Mouse (Mus musculus) liver, embryonic 12.5 days (tissue): ENCODE measurements around the gene Mllt10. TPM values are rescaled to one million over a fixed set of nuclear protein-coding genes. Genes with fewer than 3 reads are reported as not detected.

Experiments
- ATAC-seq: fragments of 200-750 bp; cut with Nextera tagmentation; 2 replicates; pipeline ENCODE4 v1.8.0; 2017; ENCODE audit warnings: moderate number of reproducible peaks, mild to moderate bottlenecking, moderate library complexity
- H3K27ac ChIP-seq: fragments of 300-500 bp; sonication (generic); 2 replicates; pipeline ENCODE4 v1.5.1; 2016; ENCODE audit warnings: mild to moderate bottlenecking
- H3K27me3 ChIP-seq: fragments of 300-500 bp; sonication (generic); replicated peaks from 2 replicates; pipeline ENCODE4 v1.6.1; 2016; ENCODE audit warnings: mild to moderate bottlenecking, moderate library complexity
- H3K36me3 ChIP-seq: fragments of 300-500 bp; sonication (generic); 2 replicates; pipeline ENCODE4 v1.6.1; 2016; ENCODE audit warnings: mild to moderate bottlenecking, moderate library complexity
- H3K4me1 ChIP-seq: fragments of 300-500 bp; sonication (generic); 2 replicates; pipeline ENCODE4 v1.6.1; 2016
- H3K4me2 ChIP-seq: fragments of 300-500 bp; sonication (generic); 2 replicates; pipeline ENCODE4 v1.6.1; 2016; ENCODE audit warnings: mild to moderate bottlenecking, moderate library complexity
- H3K4me3 ChIP-seq: fragments of 300-500 bp; sonication (generic); 2 replicates; pipeline ENCODE4 v1.5.1; 2016; ENCODE audit warnings: mild to moderate bottlenecking, moderate library complexity
- H3K9ac ChIP-seq: fragments of 300-500 bp; sonication (generic); 2 replicates; pipeline ENCODE4 v1.6.1; 2016; ENCODE audit warnings: mild to moderate bottlenecking, moderate library complexity
- H3K9me3 ChIP-seq: fragments of 300-500 bp; sonication (generic); replicated peaks from 2 replicates; pipeline ENCODE4 v1.6.1; 2016; ENCODE audit warnings: mild to moderate bottlenecking, moderate library complexity
- WGBS: fragments of 180-500 bp; shearing (Covaris S2); methylation state at CpG from one replicate; pipeline ENCODE4 v1.1.7; 2016; ENCODE audit not compliant: insufficient replicate concordance; 5-methylcytosine and 5-hydroxymethylcytosine counted together
- polyA plus RNA-seq: library from polyadenylated mRNA; unstranded; fragments of >200 nt; fragmentation: Nextera tagmentation; extraction: Ambion mirVana; gene quantifications from 2 replicates; pipeline ENCODE4 v1.2.1, GENCODE M21; 2016

The Mllt10 gene
- polyA plus RNA-seq, 1 experiment from 2014 or later = 39.2 TPM

DNA sequence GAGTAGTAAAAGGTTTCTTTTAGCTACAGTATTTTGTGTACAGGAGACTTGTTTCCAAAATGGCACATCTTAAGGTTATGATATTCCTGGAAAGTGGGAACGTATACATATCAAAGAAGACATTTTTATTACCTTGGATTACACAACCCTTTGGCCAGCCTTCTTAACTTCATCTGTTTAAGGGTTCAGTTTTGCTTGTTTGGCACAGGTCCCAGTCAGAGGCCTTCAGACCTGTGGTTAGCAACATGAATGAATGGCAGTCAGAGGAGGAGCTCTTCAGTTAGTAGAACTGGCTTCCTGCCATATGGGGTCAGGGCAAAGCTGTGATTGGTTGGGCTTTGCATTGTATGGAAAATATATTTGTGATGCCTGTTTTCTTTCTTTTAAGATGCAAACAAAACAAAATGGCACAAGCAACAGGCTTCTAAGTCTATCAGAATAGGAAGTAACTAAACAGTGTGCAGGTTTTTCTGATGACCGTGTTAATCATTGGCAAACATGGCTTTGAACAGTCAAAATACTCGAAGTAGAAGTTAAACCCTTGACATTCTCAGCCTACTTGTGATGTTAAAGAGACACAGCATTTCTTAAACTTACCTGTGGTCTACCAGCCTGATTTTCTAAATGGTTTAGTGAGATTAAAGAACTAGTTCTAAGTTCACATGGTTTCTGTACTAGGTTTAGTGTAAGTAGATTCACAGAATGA lies 140.8 kb downstream of the Mllt10 start:
- Histone ChIP-seq H3K27me3 (no peaks in the 10 kb centered on the region), H3K4me1 (no peaks in the 10 kb centered on the region), H3K4me2 (no peak overlapping the region), H3K4me3 (no peak overlapping the region), H3K36me3 (peaks cover 78% of the 10 kb centered on the region), H3K9ac (no peak overlapping the region), H3K9me3 (no peaks in the 10 kb centered on the region), H3K27ac (no peak overlapping the region)
- 80% methylated on average over 3 of the region's 3 CpGs for WGBS
- ATAC-seq = no peak

DNA sequence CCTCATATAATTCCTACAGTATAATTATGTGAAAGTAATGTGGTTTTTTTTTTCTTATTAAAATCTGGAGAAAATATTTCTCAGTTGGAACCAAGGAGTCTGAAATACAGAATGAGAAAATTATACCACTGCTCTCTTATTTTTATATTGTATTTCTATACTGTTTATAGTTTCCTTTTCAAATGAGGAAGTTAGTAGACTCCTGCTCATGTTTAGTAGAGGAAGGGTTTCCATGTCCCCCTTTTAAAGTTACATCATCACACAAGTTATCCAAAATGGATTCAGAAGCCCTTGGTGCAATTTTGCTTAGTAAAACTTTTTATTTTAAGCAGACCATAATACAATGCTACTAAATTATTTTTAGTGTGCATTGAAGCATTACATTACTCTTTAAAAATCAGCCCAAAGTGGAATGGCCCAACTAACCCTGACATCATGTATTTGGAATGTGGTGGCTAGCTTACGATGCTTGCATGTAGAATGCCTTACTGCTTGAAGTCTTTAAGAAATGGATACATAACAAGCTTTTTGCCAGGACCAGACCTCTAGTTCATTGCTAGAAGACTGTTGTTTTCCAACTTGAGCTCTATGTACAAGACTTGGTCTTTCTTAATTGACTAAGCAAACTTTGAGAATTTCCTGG lies 146.9 kb downstream of the Mllt10 start:
- Histone ChIP-seq H3K27ac (no peak overlapping the region), H3K4me2 (no peak overlapping the region), H3K9ac (no peak overlapping the region), H3K4me1 (no peaks in the 10 kb centered on the region), H3K36me3 (peaks cover 94% of the 10 kb centered on the region), H3K27me3 (no peaks in the 10 kb centered on the region), H3K9me3 (no peaks in the 10 kb centered on the region), H3K4me3 (no peak overlapping the region)
- WGBS = 92% methylated on average over 1 of the region's 1 CpGs
- no peak for ATAC-seq

DNA sequence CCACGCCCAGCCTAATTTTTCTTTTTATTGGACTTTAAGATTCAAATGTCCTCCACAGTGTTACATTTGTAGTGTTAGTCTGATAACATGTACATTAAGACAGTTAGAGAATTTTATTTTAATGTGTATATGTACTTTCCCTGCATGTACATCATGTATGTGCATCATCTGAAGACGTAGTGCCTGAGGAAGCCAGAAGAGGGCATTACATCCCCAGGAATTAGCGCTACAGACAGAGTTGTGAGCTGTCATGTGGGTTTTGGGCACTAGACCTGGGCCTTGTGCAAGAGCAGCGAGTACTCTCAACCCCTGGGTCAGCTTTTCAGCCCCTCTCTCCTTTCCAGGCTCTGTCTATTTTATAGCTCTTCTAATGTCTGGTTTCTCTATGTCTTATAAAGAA lies 147.9 kb downstream of the Mllt10 start:
- H3K9ac ChIP-seq = no peak overlapping the region
- no peaks in the 10 kb centered on the region for H3K27me3 ChIP-seq
- no peaks in the 10 kb centered on the region for H3K9me3 ChIP-seq
- 88% methylated on average over 4 of the region's 4 CpGs for WGBS
- H3K4me3 ChIP-seq = no peak overlapping the region
- no peak for ATAC-seq
- peaks cover 94% of the 10 kb centered on the region for H3K36me3 ChIP-seq
- H3K4me2 ChIP-seq = no peak overlapping the region
- H3K4me1 ChIP-seq = no peaks in the 10 kb centered on the region
- no peak overlapping the region for H3K27ac ChIP-seq

DNA sequence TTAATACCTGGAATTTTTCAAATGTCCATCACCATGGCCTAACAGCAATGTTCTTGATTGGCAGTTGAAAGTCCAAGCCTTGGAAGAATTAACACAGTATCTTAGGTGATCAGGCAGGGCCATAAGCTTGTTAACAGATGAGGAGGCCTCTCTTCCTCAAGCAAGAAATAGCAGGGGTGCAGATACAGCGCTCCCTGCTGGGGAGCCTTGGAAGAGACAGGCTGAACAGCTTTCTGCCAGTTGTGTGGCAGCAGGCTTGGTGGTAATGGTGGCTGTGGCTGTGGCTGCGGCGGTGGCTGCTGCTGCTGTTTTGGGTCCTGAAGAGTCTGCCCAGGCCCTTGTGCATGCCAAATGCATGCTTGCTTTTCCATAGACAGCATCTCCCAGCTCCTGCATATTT lies 150.1 kb downstream of the Mllt10 start:
- no peak overlapping the region for H3K4me2 ChIP-seq
- 70% methylated on average over 3 of the region's 3 CpGs for WGBS
- no peak overlapping the region for H3K4me3 ChIP-seq
- H3K27me3 ChIP-seq = no peaks in the 10 kb centered on the region
- peaks cover 95% of the 10 kb centered on the region for H3K36me3 ChIP-seq
- H3K4me1 ChIP-seq = no peaks in the 10 kb centered on the region
- no peak overlapping the region for H3K27ac ChIP-seq
- no peak for ATAC-seq
- no peak overlapping the region for H3K9ac ChIP-seq
- no peaks in the 10 kb centered on the region for H3K9me3 ChIP-seq

DNA sequence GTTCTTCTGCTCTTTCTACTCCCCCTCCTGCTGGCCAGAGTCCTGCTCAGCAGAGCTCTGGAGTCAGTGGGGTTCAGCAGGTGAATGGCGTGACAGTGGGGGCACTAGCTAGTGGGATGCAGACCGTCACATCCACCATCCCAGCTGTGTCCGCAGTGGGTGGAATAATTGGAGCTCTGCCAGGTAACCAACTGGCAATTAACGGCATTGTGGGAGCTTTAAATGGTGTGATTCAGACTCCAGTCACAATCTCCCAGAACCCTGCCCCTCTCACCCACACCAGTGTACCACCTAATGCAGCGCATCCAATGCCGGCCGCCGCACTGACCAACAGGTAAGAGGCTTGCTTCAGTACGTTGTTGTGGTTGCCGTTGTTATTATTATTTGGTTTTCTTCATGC lies 151.8 kb downstream of the Mllt10 start:
- no peaks in the 10 kb centered on the region for H3K27me3 ChIP-seq
- H3K9me3 ChIP-seq = no peaks in the 10 kb centered on the region
- 94% methylated on average over 10 of the region's 10 CpGs for WGBS
- no peak for ATAC-seq
- no peak overlapping the region for H3K27ac ChIP-seq
- H3K4me1 ChIP-seq = no peaks in the 10 kb centered on the region
- peaks cover 94% of the 10 kb centered on the region for H3K36me3 ChIP-seq
- no peak overlapping the region for H3K4me2 ChIP-seq
- no peak overlapping the region for H3K4me3 ChIP-seq
- H3K9ac ChIP-seq = no peak overlapping the region

DNA sequence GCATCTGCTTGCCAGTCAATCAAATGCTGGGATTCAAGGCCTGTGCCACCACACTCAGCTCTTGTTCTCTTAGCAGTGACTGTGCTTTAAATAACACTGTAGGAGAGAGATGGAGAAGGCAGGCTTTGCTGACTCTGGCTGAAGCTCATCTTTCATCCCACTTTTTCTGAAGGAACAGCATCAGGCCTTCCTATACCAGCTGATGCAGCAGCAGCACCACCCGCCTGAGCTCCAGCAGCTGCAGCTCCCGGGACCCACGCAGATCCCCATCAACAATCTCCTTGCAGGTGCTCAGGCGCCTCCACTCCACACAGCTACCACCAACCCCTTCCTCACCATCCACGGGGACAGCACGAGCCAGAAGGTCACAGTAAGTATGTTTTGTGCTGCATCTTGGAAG lies 153.5 kb downstream of the Mllt10 start:
- H3K27ac ChIP-seq = no peak overlapping the region
- peaks cover 91% of the 10 kb centered on the region for H3K36me3 ChIP-seq

DNA sequence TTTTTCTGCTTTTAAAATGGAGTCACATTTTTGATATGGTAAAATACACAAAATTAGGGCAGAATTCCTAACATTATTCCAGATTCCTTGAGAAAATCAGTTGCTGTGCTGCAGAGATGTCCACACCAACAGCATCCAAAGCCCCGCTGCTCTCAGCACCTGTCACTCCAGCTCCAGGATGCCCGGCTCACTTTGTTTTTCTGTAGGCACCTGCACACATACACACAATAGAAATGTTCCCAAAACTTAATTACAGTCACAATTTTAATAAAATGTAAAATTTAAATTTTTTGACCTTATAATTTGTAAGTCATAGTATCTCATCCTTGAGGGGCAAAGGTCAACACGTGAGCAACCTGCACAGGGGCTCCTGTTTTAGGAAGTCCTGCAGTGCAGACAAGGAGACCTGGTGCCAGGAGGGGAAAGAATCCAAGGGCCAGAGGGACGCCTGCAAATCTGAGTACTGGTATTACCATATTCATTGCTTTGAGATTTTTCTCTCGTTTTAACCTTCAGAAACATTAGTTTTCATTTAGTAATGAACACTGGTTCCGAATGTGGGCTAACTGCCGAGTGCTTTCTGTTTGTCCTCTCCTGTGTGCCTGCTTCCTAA lies 154.3 kb downstream of the Mllt10 start:
- Histone ChIP-seq H3K27ac (no peak overlapping the region), H3K4me2 (no peak overlapping the region), H3K9ac (no peak overlapping the region), H3K27me3 (no peaks in the 10 kb centered on the region), H3K36me3 (peaks cover 91% of the 10 kb centered on the region), H3K4me3 (no peak overlapping the region), H3K4me1 (no peaks in the 10 kb centered on the region), H3K9me3 (no peaks in the 10 kb centered on the region)
- ATAC-seq = no peak
- 86% methylated on average over 7 of the region's 7 CpGs for whole genome bisulfite sequencing

More for the DNA sequence above, 153.5 kb downstream of the Mllt10 start:
- no peaks in the 10 kb centered on the region for H3K27me3 ChIP-seq
- no peak overlapping the region for H3K9ac ChIP-seq
- no peak for ATAC-seq
- H3K4me2 ChIP-seq = no peak overlapping the region
- no peaks in the 10 kb centered on the region for H3K4me1 ChIP-seq
- 85% methylated on average over 6 of the region's 6 CpGs for WGBS
- no peaks in the 10 kb centered on the region for H3K9me3 ChIP-seq
- no peak overlapping the region for H3K4me3 ChIP-seq

DNA sequence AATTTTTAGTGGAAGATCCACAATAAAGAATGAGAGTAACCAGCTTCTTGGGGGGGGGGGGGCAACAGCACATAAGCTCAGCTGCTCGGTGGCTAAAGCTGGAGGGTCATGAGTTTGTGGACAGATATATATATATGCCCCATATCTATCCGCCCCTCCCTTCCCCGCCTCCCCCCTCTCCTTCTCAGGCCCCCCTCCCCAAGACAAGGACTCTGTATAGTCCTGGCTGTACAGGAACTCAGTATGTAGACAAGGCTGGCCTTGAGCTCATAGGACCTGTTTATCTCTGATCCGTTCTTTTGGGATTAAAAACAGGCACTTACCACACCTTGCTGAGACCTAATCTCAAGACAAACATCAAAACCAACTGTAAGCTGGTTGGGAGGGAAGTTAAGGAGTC lies 154.9 kb downstream of the Mllt10 start:
- Histone ChIP-seq H3K27me3 (no peaks in the 10 kb centered on the region), H3K36me3 (peaks cover 91% of the 10 kb centered on the region), H3K4me2 (no peak overlapping the region), H3K4me3 (no peak overlapping the region), H3K9me3 (no peaks in the 10 kb centered on the region), H3K4me1 (no peaks in the 10 kb centered on the region), H3K9ac (no peak overlapping the region), H3K27ac (no peak overlapping the region)
- WGBS = 85% methylated on average over 4 of the region's 4 CpGs
- no peak for ATAC-seq

DNA sequence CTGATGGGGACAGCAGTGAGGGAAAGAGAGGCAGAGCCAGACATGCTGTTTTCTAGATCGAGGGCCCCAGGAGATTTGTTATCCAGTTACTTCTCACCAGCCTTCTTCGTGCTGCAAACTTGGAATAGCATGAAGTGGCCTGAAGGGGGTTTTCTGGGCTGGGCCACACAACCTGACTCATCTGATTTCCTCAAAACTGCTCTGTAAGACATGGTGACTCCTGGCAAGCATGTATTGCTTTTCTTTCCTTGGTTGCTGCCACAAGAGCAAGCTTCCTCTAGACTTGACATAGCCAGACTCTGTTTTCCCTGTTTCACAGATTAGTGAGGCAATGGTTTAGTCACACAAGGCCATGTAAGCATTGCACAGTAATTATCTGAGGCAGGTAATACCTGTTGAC lies 159.0 kb downstream of the Mllt10 start:
- no peak overlapping the region for H3K27ac ChIP-seq
- H3K9me3 ChIP-seq = no peaks in the 10 kb centered on the region
- H3K36me3 ChIP-seq = peaks cover 91% of the 10 kb centered on the region
- no peaks in the 10 kb centered on the region for H3K4me1 ChIP-seq
- WGBS = 73% methylated on average over 2 of the region's 2 CpGs
- no peak overlapping the region for H3K4me2 ChIP-seq
- no peaks in the 10 kb centered on the region for H3K27me3 ChIP-seq
- H3K4me3 ChIP-seq = no peak overlapping the region
- ATAC-seq = no peak
- no peak overlapping the region for H3K9ac ChIP-seq

DNA sequence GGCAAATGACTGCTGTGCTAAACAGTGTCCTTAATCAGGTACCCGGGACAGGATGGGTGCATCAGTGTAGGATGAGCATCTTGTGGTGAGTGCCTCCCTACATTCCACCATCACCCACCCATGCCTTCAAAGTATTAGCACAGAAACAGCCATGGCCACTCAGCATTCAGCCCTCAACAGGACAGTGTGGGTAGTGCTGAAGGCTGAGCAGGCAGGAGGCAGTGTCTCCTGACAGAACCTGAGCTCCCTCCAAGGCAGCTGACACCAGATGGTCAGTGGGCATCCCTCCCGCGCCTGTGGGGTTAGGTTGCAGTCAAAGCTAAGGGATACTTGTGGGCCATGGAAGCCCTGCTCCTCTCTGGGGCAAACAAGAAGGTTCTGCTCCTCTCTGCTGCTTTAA lies 162.8 kb downstream of the Mllt10 start:
- Histone ChIP-seq H3K27ac (no peak overlapping the region), H3K9me3 (no peaks in the 10 kb centered on the region), H3K36me3 (peaks cover 67% of the 10 kb centered on the region), H3K27me3 (no peaks in the 10 kb centered on the region), H3K4me1 (no peaks in the 10 kb centered on the region), H3K4me3 (no peak overlapping the region), H3K9ac (no peak overlapping the region), H3K4me2 (no peak overlapping the region)
- 84% methylated on average over 3 of the region's 3 CpGs for WGBS
- no peak for ATAC-seq

DNA sequence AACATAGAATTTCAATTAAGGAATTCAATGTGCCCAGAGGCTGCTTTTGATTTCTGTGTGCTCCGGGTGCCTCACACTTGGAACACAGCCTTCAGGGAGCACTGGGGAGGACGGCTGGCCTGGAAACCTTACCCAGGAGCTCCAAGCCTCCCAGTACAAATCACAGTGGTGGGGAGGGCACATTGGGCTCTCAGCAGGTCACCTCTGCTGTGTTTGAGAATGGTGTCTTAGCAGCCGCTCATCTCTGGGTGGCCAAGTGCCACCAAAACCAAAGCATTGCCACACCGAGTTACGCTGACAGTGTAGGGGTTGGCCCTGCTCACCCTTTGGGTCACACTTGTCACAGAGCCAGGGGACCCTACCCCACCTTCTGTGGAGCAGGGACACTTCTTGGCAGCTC lies 163.5 kb downstream of the Mllt10 start:
- no peak for ATAC-seq
- Histone ChIP-seq H3K9ac (no peak overlapping the region), H3K9me3 (no peaks in the 10 kb centered on the region), H3K27me3 (no peaks in the 10 kb centered on the region), H3K36me3 (peaks cover 61% of the 10 kb centered on the region), H3K4me3 (no peak overlapping the region), H3K4me1 (no peaks in the 10 kb centered on the region), H3K4me2 (no peak overlapping the region), H3K27ac (no peak overlapping the region)
- 84% methylated on average over 5 of the region's 5 CpGs for WGBS

DNA sequence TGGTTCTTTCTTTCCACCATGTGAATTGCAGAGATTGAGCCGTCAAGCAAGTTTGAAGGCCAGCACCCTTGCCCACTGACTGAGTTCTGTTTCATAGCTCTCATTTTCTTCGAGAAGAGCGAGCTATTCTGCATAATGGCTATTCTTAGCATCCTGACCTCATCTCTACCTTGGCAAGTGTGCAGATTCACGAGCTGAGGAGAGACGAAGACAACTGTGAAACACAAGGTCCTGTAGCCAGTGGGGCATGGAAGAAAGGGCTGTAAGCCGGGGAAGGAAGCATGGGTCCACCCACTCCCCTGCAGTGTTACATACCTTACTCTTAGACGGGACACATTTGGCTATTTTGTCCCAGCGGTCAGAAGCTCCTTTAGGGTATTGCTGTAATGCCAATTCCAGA lies 164.1 kb downstream of the Mllt10 start:
- 68% methylated on average over 8 of the region's 8 CpGs for whole genome bisulfite sequencing
- ATAC-seq = no peak

More for the DNA sequence above, 164.1 kb downstream of the Mllt10 start:
- H3K9me3 ChIP-seq = no peaks in the 10 kb centered on the region
- no peak overlapping the region for H3K4me2 ChIP-seq
- H3K9ac ChIP-seq = no peak overlapping the region
- H3K4me1 ChIP-seq = no peaks in the 10 kb centered on the region
- H3K27me3 ChIP-seq = no peaks in the 10 kb centered on the region
- H3K4me3 ChIP-seq = no peak overlapping the region
- no peak overlapping the region for H3K27ac ChIP-seq
- peaks cover 55% of the 10 kb centered on the region for H3K36me3 ChIP-seq
